Mouse (Mus musculus): Measurements from ENCODE around the gene Wdr20rt.

Gene Wdr20rt

GRCm38 (mm10) chr12:65225467-65225945 lies at the start of gene Wdr20rt:
Gene Wdr20rt (plus strand): TSS chr12:65225517.
- DNase-seq (ENCODE audit: low read depth, low spot score): peak; percentile 42

GRCm38 (mm10) chr12:65187365-65187764 lies 38.0 kb upstream of the Wdr20rt start:
- no peak for DNase-seq (ENCODE audit: low read depth, low spot score)

- DNase-seq (ENCODE audit: low read depth, low spot score): no peak
Observed at GRCm38 (mm10) chr12:65189213-65189612, 36.1 kb upstream of the Wdr20rt start.

- DNase-seq (ENCODE audit: low read depth, low spot score): no peak
Observed at GRCm38 (mm10) chr12:65194003-65194530, 31.2 kb upstream of the Wdr20rt start.

- no peak for DNase-seq (ENCODE audit: low read depth, low spot score)
Observed at GRCm38 (mm10) chr12:65201812-65202211, 23.5 kb upstream of the Wdr20rt start.

- peak; percentile 80 for DNase-seq (ENCODE audit: low read depth, low spot score)
Observed at GRCm38 (mm10) chr12:65206431-65206830, 18.9 kb upstream of the Wdr20rt start.

- peak; percentile 38 for DNase-seq (ENCODE audit: low read depth, low spot score)
Observed at GRCm38 (mm10) chr12:65216404-65216840, 8.9 kb upstream of the Wdr20rt start.

- DNase-seq (ENCODE audit: low read depth, low spot score): no peak
Observed at GRCm38 (mm10) chr12:65228628-65229027, 3.3 kb downstream of the Wdr20rt start.

GRCm38 (mm10) chr12:65229041-65229440 lies 3.7 kb downstream of the Wdr20rt start:
- DNase-seq (ENCODE audit: low read depth, low spot score): no peak

- peak; percentile 75 for DNase-seq (ENCODE audit: low read depth, low spot score)
Observed at GRCm38 (mm10) chr12:65232801-65233200, 7.5 kb downstream of the Wdr20rt start.

GRCm38 (mm10) chr12:65250116-65250738 lies 24.9 kb downstream of the Wdr20rt start:
- DNase-seq (ENCODE audit: low read depth, low spot score): no peak

GRCm38 (mm10) chr12:65256887-65257286 lies 31.6 kb downstream of the Wdr20rt start:
- no peak for DNase-seq (ENCODE audit: low read depth, low spot score)

GRCm38 (mm10) chr12:65258212-65259138 lies 33.2 kb downstream of the Wdr20rt start:
- DNase-seq (ENCODE audit: low read depth, low spot score): peak; percentile 66

- DNase-seq (ENCODE audit: low read depth, low spot score): no peak
Observed at GRCm38 (mm10) chr12:65259139-65260111, 34.1 kb downstream of the Wdr20rt start.

GRCm38 (mm10) chr12:65268311-65268984 lies 43.1 kb downstream of the Wdr20rt start:
- DNase-seq (ENCODE audit: low read depth, low spot score): no peak

- peak; percentile 60 for DNase-seq (ENCODE audit: low read depth, low spot score)
Observed at GRCm38 (mm10) chr12:65269406-65269805, 44.1 kb downstream of the Wdr20rt start.

GRCm38 (mm10) chr12:65273807-65274206 lies 48.5 kb downstream of the Wdr20rt start:
- peak; percentile 47 for DNase-seq (ENCODE audit: low read depth, low spot score)

Data from ZHBTc4 (cell line).